Mouse (Mus musculus) hindbrain, postnatal 0 days (tissue): ENCODE measurements around the gene Gm853. TPM values are rescaled to one million over a fixed set of nuclear protein-coding genes. Genes with fewer than 3 reads are reported as not detected.

Experiments used
- ATAC-seq: fragments of 200-750 bp; cut with Nextera tagmentation; 2 replicates; pipeline ENCODE4 v1.8.0; 2017; ENCODE audit warnings: mild to moderate bottlenecking, moderate TSS enrichment, moderate library complexity
- DNase-seq: peaks from one replicate; pipeline ENCODE4 v3.0.0-alpha.2; 2015; ENCODE audit warnings: low spot score
- H3K27ac ChIP-seq: fragments of 300-500 bp; sonication (generic); 2 replicates; pipeline ENCODE4 v1.5.1; 2014; ENCODE audit warnings: mild to moderate bottlenecking
- H3K27me3 ChIP-seq: fragments of 300-500 bp; sonication (generic); 2 replicates; pipeline ENCODE4 v1.6.1; 2014; ENCODE audit warnings: low read length, mixed read lengths; ENCODE audit not compliant: insufficient read depth
- H3K36me3 ChIP-seq: fragments of 300-500 bp; sonication (generic); 2 replicates; pipeline ENCODE4 v1.6.1; 2014; ENCODE audit warnings: low read length, mixed read lengths; ENCODE audit not compliant: insufficient read depth
- H3K4me1 ChIP-seq: fragments of 300-500 bp; sonication (generic); 2 replicates; pipeline ENCODE4 v1.6.1; 2014; ENCODE audit warnings: antibody characterized with exemption, low read length, mixed read lengths; ENCODE audit not compliant: insufficient read depth
- H3K4me2 ChIP-seq: fragments of 300-500 bp; sonication (generic); 2 replicates; pipeline ENCODE4 v1.6.1; 2014; ENCODE audit warnings: low read depth, mild to moderate bottlenecking, low read length, moderate library complexity, mixed read lengths
- H3K4me3 ChIP-seq: fragments of 300-500 bp; sonication (generic); 2 replicates; pipeline ENCODE4 v1.5.1; 2014; ENCODE audit warnings: low read length
- H3K9ac ChIP-seq: fragments of 300-500 bp; sonication (generic); replicated peaks from 2 replicates; pipeline ENCODE4 v1.6.1; 2014; ENCODE audit warnings: mild to moderate bottlenecking, low read length, moderate library complexity, mixed read lengths
- H3K9me3 ChIP-seq: fragments of 300-500 bp; sonication (generic); 2 replicates; pipeline ENCODE4 v1.6.1; 2016; ENCODE audit warnings: low read length, mixed read lengths
- CTCF ChIP-seq: IDR thresholded peaks from 2 replicates; pipeline ENCODE4 v1.5.1; 2016; ENCODE audit warnings: antibody characterized with exemption, control low read depth, low read depth
- WGBS: fragments of 180-500 bp; shearing (Covaris S2); extraction: QIAGEN DNeasy Blood & Tissue Kit; methylation state at CpG from one replicate; pipeline ENCODE4 v1.1.7; 2014; 5-methylcytosine and 5-hydroxymethylcytosine counted together
- polyA plus RNA-seq: library from polyadenylated mRNA; unstranded; fragments of >200 nt; fragmentation: Nextera tagmentation; extraction: Ambion mirVana; gene quantifications from 2 replicates; pipeline ENCODE4 v1.2.1, GENCODE M21; 2015
- total RNA-seq: library from RNA; depleted of rRNA; stranded (reverse); fragments of >200 nt; gene quantifications from 2 replicates; pipeline ENCODE4 v1.2.3, GENCODE M21; 2014

Gm853 gene
- total and polyA plus RNA-seq, 2 experiments from 2014 or later: 1.8 to 2.0 TPM

GRCm38 (mm10) chr4:130176156-130176720 lies 46.0 kb downstream of the Gm853 start:
- 71% methylated on average over 5 of the region's 5 CpGs for WGBS
- H3K27ac ChIP-seq: no peak overlapping the region
- no peak for ATAC-seq

GRCm38 (mm10) chr4:130175072-130175711 lies 47.0 kb downstream of the Gm853 start, which contains the start of gene Tinagl1:
Gene Tinagl1 (minus strand): TSS chr4:130175122.
- 2% methylated on average over 13 of the region's 14 CpGs for WGBS
- no peak for ATAC-seq
- DNase-seq: no peak
- Histone ChIP-seq H3K27me3 (0 out of 2 replicates have a peak, but pooled peaks cover 9% of the 10 kb centered on the region), H3K4me1 (no peaks in the 10 kb centered on the region), H3K9me3 (no peaks in the 10 kb centered on the region), H3K27ac (no peak within 1 kb of the TSS), H3K9ac (0 out of 2 replicates have a peak within 1 kb of the TSS, but pooled peaks have one; percentile 3), H3K4me3 (peak within 1 kb of the TSS; percentile 21), H3K36me3 (no peaks in the 10 kb centered on the region), H3K4me2 (peak within 1 kb of the TSS; percentile 46)
- no peak for TF ChIP-seq CTCF

More at GRCm38 (mm10) chr4:130176156-130176720, 46.0 kb downstream of the Gm853 start:
- H3K9me3 ChIP-seq: no peaks in the 10 kb centered on the region
- H3K27me3 ChIP-seq: 0 out of 2 replicates have a peak, but pooled peaks cover 9% of the 10 kb centered on the region
- H3K4me2 ChIP-seq: no peak overlapping the region
- no peak for TF ChIP-seq CTCF
- DNase-seq: no peak
- H3K9ac ChIP-seq: no peak overlapping the region
- no peaks in the 10 kb centered on the region for H3K36me3 ChIP-seq
- H3K4me3 ChIP-seq: no peak overlapping the region
- H3K4me1 ChIP-seq: no peaks in the 10 kb centered on the region

- Histone ChIP-seq H3K4me3 (peak overlapping the region; percentile 21), H3K27ac (no peak overlapping the region), H3K27me3 (0 out of 2 replicates have a peak, but pooled peaks cover 9% of the 10 kb centered on the region), H3K9me3 (no peaks in the 10 kb centered on the region), H3K4me2 (peak overlapping the region; percentile 46), H3K9ac (0 out of 2 replicates have a peak overlapping the region, but pooled peaks have one; percentile 3), H3K36me3 (no peaks in the 10 kb centered on the region), H3K4me1 (no peaks in the 10 kb centered on the region)
- no peak for DNase-seq
- TF ChIP-seq CTCF: no peak
- 4% methylated on average over 25 of the region's 25 CpGs for WGBS
- ATAC-seq: 0 out of 2 replicates have a peak, but pooled peaks have one; percentile 48
Measured at GRCm38 (mm10) chr4:130174335-130175031, 47.7 kb downstream of the Gm853 start.

GRCm38 (mm10) chr4:130173911-130174311 lies 48.3 kb downstream of the Gm853 start:
- Histone ChIP-seq H3K27ac (no peak overlapping the region), H3K4me2 (0 out of 2 replicates have a peak overlapping the region, but pooled peaks have one; percentile 46), H3K9me3 (no peaks in the 10 kb centered on the region), H3K36me3 (no peaks in the 10 kb centered on the region), H3K27me3 (0 out of 2 replicates have a peak, but pooled peaks cover 9% of the 10 kb centered on the region), H3K4me3 (no peak overlapping the region), H3K9ac (no peak overlapping the region), H3K4me1 (no peaks in the 10 kb centered on the region)
- ATAC-seq (no peak), DNase-seq (no peak)
- no peak for TF ChIP-seq CTCF
- WGBS: 37% methylated on average over 19 of the region's 19 CpGs

GRCm38 (mm10) chr4:130173060-130173822 lies 49.0 kb downstream of the Gm853 start:
- Histone ChIP-seq H3K9me3 (no peaks in the 10 kb centered on the region), H3K4me3 (no peak overlapping the region), H3K27ac (no peak overlapping the region), H3K36me3 (no peaks in the 10 kb centered on the region), H3K4me2 (no peak overlapping the region), H3K27me3 (0 out of 2 replicates have a peak, but pooled peaks cover 9% of the 10 kb centered on the region), H3K4me1 (no peaks in the 10 kb centered on the region), H3K9ac (no peak overlapping the region)
- TF ChIP-seq CTCF: no peak
- WGBS: 71% methylated on average over 11 of the region's 11 CpGs
- DNase-seq (no peak), ATAC-seq (no peak)

- no peak overlapping the region for H3K27ac ChIP-seq
- no peak overlapping the region for H3K9ac ChIP-seq
- H3K4me2 ChIP-seq: no peak overlapping the region
- no peaks in the 10 kb centered on the region for H3K4me1 ChIP-seq
- no peak for ATAC-seq
- no peaks in the 10 kb centered on the region for H3K36me3 ChIP-seq
- no peak for DNase-seq
- 0 out of 2 replicates have a peak, but pooled peaks cover 9% of the 10 kb centered on the region for H3K27me3 ChIP-seq
- H3K9me3 ChIP-seq: no peaks in the 10 kb centered on the region
- TF ChIP-seq CTCF: no peak
- H3K4me3 ChIP-seq: no peak overlapping the region
- WGBS: 66% methylated on average over 11 of the region's 11 CpGs
Measured at GRCm38 (mm10) chr4:130171951-130172765, 50.0 kb downstream of the Gm853 start.
